Mouse (Mus musculus): ENCODE measurements around the gene Stat6.
"Not testable (repeated sequence)": the region's sequence is repeated elsewhere in the genome, so short reads cannot be mapped to it uniquely, and the experiment has no call there.

Stat6 gene

GRCm38 (mm10) chr10:127645791-127646190 lies 3.0 kb downstream of the Stat6 start:
- DNase-seq (ENCODE audit: low spot score in 2 of 2) = no peak

GRCm38 (mm10) chr10:127652906-127653638 lies 10.3 kb downstream of the Stat6 start:
- no peak for DNase-seq (ENCODE audit: low spot score in 2 of 2)

- no peak for DNase-seq (ENCODE audit: low spot score in 2 of 2)
Measured at GRCm38 (mm10) chr10:127654970-127655579, 12.3 kb downstream of the Stat6 start.

- DNase-seq (ENCODE audit: low spot score in 2 of 2) = not testable (repeated sequence)
Measured at GRCm38 (mm10) chr10:127657617-127658016, 14.8 kb downstream of the Stat6 start.

- DNase-seq (ENCODE audit: low spot score in 2 of 2) = no peak
Measured at GRCm38 (mm10) chr10:127658076-127658475, 15.3 kb downstream of the Stat6 start.

DNA sequence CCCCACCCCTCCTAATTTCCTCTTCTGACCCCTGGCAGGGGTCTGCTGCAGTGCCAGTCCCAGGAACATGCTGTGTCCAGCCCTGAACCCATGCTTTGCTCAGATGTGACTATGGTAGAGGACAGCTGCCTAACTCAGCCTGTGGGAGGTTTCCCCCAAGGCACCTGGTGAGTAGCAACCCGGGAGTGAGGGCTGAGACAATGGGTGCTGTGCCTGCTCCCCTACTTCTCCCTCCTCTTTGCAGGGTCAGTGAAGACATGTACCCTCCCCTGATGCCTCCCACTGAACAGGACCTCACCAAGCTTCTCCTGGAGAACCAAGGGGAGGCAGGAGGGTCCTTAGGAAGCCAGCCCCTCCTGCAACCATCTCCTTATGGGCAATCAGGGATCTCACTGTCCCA lies 16.8 kb downstream of the Stat6 start:
- no peak for DNase-seq (ENCODE audit: low spot score in 2 of 2)

GRCm38 (mm10) chr10:127661291-127661914 lies 18.6 kb downstream of the Stat6 start:
- DNase-seq (ENCODE audit: low spot score in 2 of 2) = peak in 1 of 2 experiments; percentile 35

GRCm38 (mm10) chr10:127661915-127662663 lies 19.3 kb downstream of the Stat6 start:
- peak; percentile 76 to 78 for DNase-seq (ENCODE audit: low spot score in 2 of 2)

GRCm38 (mm10) chr10:127662666-127663253 lies 20.0 kb downstream of the Stat6 start:
- peak in 1 of 2 experiments; percentile 61 for DNase-seq (ENCODE audit: low spot score in 2 of 2)

GRCm38 (mm10) chr10:127663590-127663989 lies 20.8 kb downstream of the Stat6 start:
- no peak for DNase-seq (ENCODE audit: low spot score in 2 of 2)

DNA sequence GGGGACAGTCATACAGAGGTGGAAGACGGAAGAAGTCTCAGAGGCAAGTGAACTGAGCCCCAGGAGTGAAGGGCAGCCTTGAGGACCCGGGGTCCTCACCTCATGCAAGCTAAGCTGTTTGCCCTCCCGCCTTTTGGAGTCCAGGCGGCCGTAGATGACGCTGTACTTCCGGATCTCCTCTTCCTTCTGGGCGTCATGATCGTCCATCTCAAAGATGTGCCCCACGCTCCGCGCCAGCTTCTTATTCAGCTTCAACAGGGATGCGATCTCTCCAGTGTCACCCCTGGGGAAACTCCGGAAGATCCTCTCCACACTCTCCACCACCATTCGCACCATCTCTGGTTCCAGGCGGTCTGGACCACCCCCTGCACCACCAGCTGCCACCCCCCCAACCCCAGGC lies 21.4 kb downstream of the Stat6 start:
- peak in 1 of 2 experiments; percentile 38 for DNase-seq (ENCODE audit: low spot score in 2 of 2)

DNA sequence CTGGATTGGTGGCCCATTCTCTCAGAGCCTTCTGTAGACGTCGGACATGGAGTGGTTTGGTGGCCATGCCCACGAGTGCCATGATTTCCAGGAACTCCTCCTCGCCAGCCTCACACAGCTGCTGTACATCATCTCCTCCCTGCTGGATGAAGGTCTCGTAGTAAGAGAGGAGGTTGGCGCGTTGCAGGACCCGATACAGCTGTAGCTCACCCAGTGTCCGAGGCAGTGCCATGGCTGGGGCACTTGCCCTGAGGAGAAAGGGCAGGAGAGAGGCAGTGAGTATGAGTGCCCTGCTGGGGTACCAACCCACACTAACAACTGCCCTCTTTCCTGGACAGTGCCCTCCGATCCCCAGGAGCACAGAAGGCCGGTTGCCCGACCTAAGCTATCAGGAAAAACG lies 22.1 kb downstream of the Stat6 start:
- no peak for DNase-seq (ENCODE audit: low spot score in 2 of 2)

GRCm38 (mm10) chr10:127665366-127666181 lies 22.8 kb downstream of the Stat6 start:
- peak in 1 of 2 experiments; percentile 37 for DNase-seq (ENCODE audit: low spot score in 2 of 2)

- peak; percentile 82 to 90 for DNase-seq (ENCODE audit: low spot score in 2 of 2)
Measured at GRCm38 (mm10) chr10:127666501-127667268, 23.9 kb downstream of the Stat6 start, which contains the start of gene Nemp1. Gene Nemp1, plus strand, starts transcription at chr10:127666901.

- DNase-seq (ENCODE audit: low spot score in 2 of 2) = peak; percentile 86 to 90
Measured at GRCm38 (mm10) chr10:127667269-127668092, 24.7 kb downstream of the Stat6 start.

GRCm38 (mm10) chr10:127668093-127669050 lies 25.6 kb downstream of the Stat6 start, which contains the start of gene Nab2:
Gene Nab2, minus strand, starts transcription at chr10:127668568.
- peak; percentile 88 to 89 for DNase-seq (ENCODE audit: low spot score in 2 of 2)

DNA sequence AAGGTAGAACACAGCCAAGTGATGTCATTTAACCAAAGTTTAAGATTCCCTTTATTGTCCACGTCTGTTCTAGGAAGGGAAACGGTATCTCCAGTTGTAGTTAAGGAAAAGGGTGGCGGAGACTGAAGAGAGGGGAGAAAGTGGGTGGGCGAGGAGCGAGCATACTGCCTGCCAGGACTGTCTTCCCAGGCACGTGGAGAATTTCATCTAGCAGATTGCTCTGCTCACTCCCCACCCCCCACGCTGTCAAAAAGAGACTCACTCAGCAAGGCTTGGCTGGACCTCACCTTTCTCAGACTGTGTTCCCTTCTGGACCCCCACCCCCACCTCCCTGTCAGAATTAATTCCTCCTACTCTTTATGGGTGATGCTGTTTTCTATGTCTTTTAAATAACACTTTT lies 26.4 kb downstream of the Stat6 start:
- peak; percentile 85 to 92 for DNase-seq (ENCODE audit: low spot score in 2 of 2)

- DNase-seq (ENCODE audit: low spot score in 2 of 2) = no peak
Measured at GRCm38 (mm10) chr10:127670185-127670584, 27.4 kb downstream of the Stat6 start.

All from right cerebral cortex, postnatal 10 days (tissue).